Comparison of ENCODE assay signal across 9 mouse cellular contexts in the genomic region with DNA sequence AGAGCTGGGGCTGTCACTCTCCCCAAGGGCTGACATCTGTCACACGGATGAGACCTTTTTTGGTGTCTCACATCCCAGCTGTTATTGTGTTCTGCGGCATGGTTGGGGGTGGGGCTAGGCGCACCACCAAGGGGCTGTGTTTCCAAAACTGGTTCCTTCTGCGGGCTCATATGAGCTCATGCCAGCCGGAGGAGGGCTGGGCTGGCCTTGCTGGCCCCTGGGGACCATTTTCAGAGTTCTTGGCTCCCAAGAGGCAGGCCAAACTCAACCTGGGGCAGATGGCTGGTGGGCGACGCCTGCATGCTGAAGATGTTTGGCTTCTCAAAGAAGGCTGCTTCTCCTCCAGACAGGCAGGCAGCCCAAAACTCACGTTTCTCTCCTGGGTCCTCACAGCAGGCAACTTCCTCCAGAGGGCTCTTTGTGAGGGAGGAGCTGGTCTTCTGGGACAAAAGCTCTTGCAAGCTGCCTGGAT.
DNase-seq lines count a peak whose midpoint lies in the region; ATAC-seq and TF ChIP-seq lines count a peak whose summit lies in the region.
"Had no signal": no experiment of that assay in that cellular context is flagged by ENCODE, and none has a peak within 500 bp of the region (broad histone marks: within the 10 kb centered on the region; RNA-seq: fewer than 3 reads in every experiment).

No protein-coding gene starts in this region.

- intact Hi-C loops in left cerebral cortex, postnatal 25 days (cut with DNase I): no loop called here

- peak overlapping the region; percentile 11; the same call in 1 of the 2 replicates for H3K9ac ChIP-seq in intestine, embryonic 16.5 days (ENCODE audit: low read depth, low read length)
- H3K9ac ChIP-seq in intestine, embryonic 15.5 days: no peak overlapping the region
- no peak overlapping the region for H3K9ac ChIP-seq in midbrain, embryonic 13.5 days (replicated peaks)

- H3K4me3 ChIP-seq in intestine, embryonic 16.5 days (ENCODE audit: low read length): no peak overlapping the region
- H3K4me3 ChIP-seq in intestine, embryonic 15.5 days (replicated peaks): no peak overlapping the region
- H3K4me3 ChIP-seq in bone marrow, adult 2 months (replicated peaks; ENCODE audit: control insufficient read depth, low read depth, low read length): no peak overlapping the region
- no peak overlapping the region for H3K4me3 ChIP-seq in midbrain, embryonic 13.5 days (replicated peaks)

- DNase-seq in left cerebral cortex, postnatal 25 days (ENCODE audit: low spot score in 2 of 2): peak; percentile 66 to 87
- peak; percentile 64 to 67 for DNase-seq in spleen, postnatal 36 days (ENCODE audit: low spot score in 2 of 2)
- no peak for DNase-seq in retina, embryonic 14.5 days (ENCODE audit: low spot score)
- DNase-seq: heart, postnatal 36 days had no signal

- no peaks in the 10 kb centered on the region for H3K27me3 ChIP-seq in intestine, embryonic 16.5 days (replicated peaks; ENCODE audit: control insufficient read depth, insufficient read depth, low read length)
- no peaks in the 10 kb centered on the region for H3K27me3 ChIP-seq in intestine, embryonic 15.5 days (replicated peaks)
- H3K27me3 ChIP-seq in midbrain, embryonic 13.5 days: no peaks in the 10 kb centered on the region

- 44% methylated on average over 8 of the region's 8 CpGs for WGBS in intestine, embryonic 16.5 days
- WGBS in intestine, embryonic 15.5 days: 47% methylated on average over 8 of the region's 8 CpGs
- 50% methylated on average over 8 of the region's 8 CpGs for WGBS in bone marrow, adult 2 months
- 57% methylated on average over 8 of the region's 8 CpGs for WGBS in midbrain, embryonic 13.5 days

- H3K27ac ChIP-seq in intestine, embryonic 16.5 days (ENCODE audit: low read length): no peak overlapping the region
- no peak overlapping the region for H3K27ac ChIP-seq in intestine, embryonic 15.5 days
- peak overlapping the region; percentile 82 for H3K27ac ChIP-seq in bone marrow, adult 2 months (ENCODE audit: control insufficient read depth, insufficient read depth, low read depth, low read length, poor library complexity)
- H3K27ac ChIP-seq in midbrain, embryonic 13.5 days: no peak overlapping the region

- peaks cover 11% of the 10 kb centered on the region; the same call in 1 of the 2 replicates for H3K4me1 ChIP-seq in intestine, embryonic 16.5 days (ENCODE audit: control insufficient read depth, insufficient read depth, low read length)
- H3K4me1 ChIP-seq in intestine, embryonic 15.5 days (replicated peaks): no peaks in the 10 kb centered on the region; the same call in 1 of the 2 replicates
- H3K4me1 ChIP-seq in bone marrow, adult 2 months (ENCODE audit: control insufficient read depth, insufficient read depth, low read length): peaks cover under 1% of the 10 kb centered on the region
- H3K4me1 ChIP-seq in midbrain, embryonic 13.5 days (replicated peaks): peaks cover 10% of the 10 kb centered on the region; the same call in 1 of the 2 replicates

- no peak for TF ChIP-seq CTCF in bone marrow, adult 2 months (IDR thresholded peaks at IDR 0.05; ENCODE audit: control insufficient read depth, insufficient read depth, low read length)

- no peak for ATAC-seq in intestine, embryonic 16.5 days
- ATAC-seq in intestine, embryonic 15.5 days: no peak
- no peak for ATAC-seq in inflammation-experienced regulatory T-cells, adult 6 months
- ATAC-seq in midbrain, embryonic 13.5 days: no peak

- H3K4me2 ChIP-seq in intestine, embryonic 16.5 days (ENCODE audit: low read depth, low read length): no peak overlapping the region
- no peak overlapping the region for H3K4me2 ChIP-seq in intestine, embryonic 15.5 days (replicated peaks)
- no peak overlapping the region for H3K4me2 ChIP-seq in midbrain, embryonic 13.5 days (replicated peaks)

- 0 out of 2 replicates have a peak, but pooled peaks cover 14% of the 10 kb centered on the region for H3K9me3 ChIP-seq in intestine, embryonic 16.5 days (ENCODE audit: control insufficient read depth, low read length)
- no peaks in the 10 kb centered on the region for H3K9me3 ChIP-seq in intestine, embryonic 15.5 days
- no peaks in the 10 kb centered on the region for H3K9me3 ChIP-seq in midbrain, embryonic 13.5 days

- no peak for TF ChIP-seq POLR2A in bone marrow, adult 2 months (IDR thresholded peaks at IDR 0.05; ENCODE audit: borderline replicate concordance, control insufficient read depth, low read depth, low read length)

- H3K36me3 ChIP-seq in intestine, embryonic 16.5 days (ENCODE audit: control insufficient read depth, insufficient read depth, low read length): no peaks in the 10 kb centered on the region
- H3K36me3 ChIP-seq in intestine, embryonic 15.5 days: no peaks in the 10 kb centered on the region
- H3K36me3 ChIP-seq in midbrain, embryonic 13.5 days: no peaks in the 10 kb centered on the region
